Comparison of ENCODE assay signal across 22 mouse cellular contexts in genomic region chr19:46563603-46564002, GRCm38 (mm10). TPM values are rescaled to one million over a fixed set of nuclear protein-coding genes. Genes with fewer than 3 reads are reported as not detected.
A peak's percentile ranks its signal among the peaks of the same experiment; 100 is the strongest.
DNase-seq lines count a peak whose midpoint lies in the region; ATAC-seq and TF ChIP-seq lines count a peak whose summit lies in the region.
"Had no signal": no experiment of that assay in that cellular context is flagged by ENCODE, and none has a peak within 500 bp of the region (broad histone marks: within the 10 kb centered on the region; RNA-seq: fewer than 3 reads in every experiment).

No protein-coding gene starts in this region.

- TF ChIP-seq EP300 in liver, postnatal 0 days (IDR thresholded peaks at IDR 0.05; ENCODE audit: low read depth), result no peak

- peaks cover 22% of the 10 kb centered on the region for H3K4me1 ChIP-seq in heart, embryonic 13.5 days
- H3K4me1 ChIP-seq in liver, postnatal 0 days (ENCODE audit: insufficient read depth), result no peaks in the 10 kb centered on the region
- no peaks in the 10 kb centered on the region for H3K4me1 ChIP-seq in liver, embryonic 11.5 days (replicated peaks; ENCODE audit: control insufficient read depth, insufficient read depth, low read length)
- H3K4me1 ChIP-seq: midbrain, embryonic 12.5 days had no signal

- no peak overlapping the region for H3K4me2 ChIP-seq in heart, embryonic 13.5 days
- H3K4me2 ChIP-seq in liver, postnatal 0 days (ENCODE audit: low read depth, low read length), result no peak overlapping the region
- no peak overlapping the region for H3K4me2 ChIP-seq in liver, embryonic 11.5 days
- H3K4me2 ChIP-seq: hindbrain, embryonic 15.5 days; midbrain, embryonic 12.5 days had no signal

- peak; percentile 54 for DNase-seq in gastrocnemius, adult 2 months
- DNase-seq in gastrocnemius, postnatal 10 days, result no peak
- DNase-seq in heart, postnatal 4 days, result no peak
- DNase-seq in liver, postnatal 0 days, result no peak
- DNase-seq in liver, embryonic 11.5 days (ENCODE audit: low spot score), result no peak
- peak; percentile 83 for DNase-seq in skeletal muscle tissue, adult 2 months (ENCODE audit: low read depth, low spot score)
- DNase-seq in frontal cortex, postnatal 36 days (ENCODE audit: low spot score in 2 of 2), result no peak
- DNase-seq: adrenal gland, postnatal 36 days; kidney, adult 2 months; kidney, postnatal 10 days; liver; lung, adult 2 months; lung, postnatal 14 days; thymus, postnatal 36 days had no signal

- ATAC-seq in heart, embryonic 13.5 days (ENCODE audit: extremely low read depth, insufficient number of reproducible peaks, low FRiP score, low TSS enrichment), result no peak
- ATAC-seq in liver, postnatal 0 days, result peak; percentile 77; the same call in 1 of the 2 replicates
- no peak for ATAC-seq in liver, embryonic 11.5 days (replicated peaks; ENCODE audit: low FRiP score)
- ATAC-seq: CD4-positive, CD25-positive, alpha-beta regulatory T cell, adult 4 months; forebrain, embryonic 16.5 days; Patski had no signal

- no peak overlapping the region for H3K9ac ChIP-seq in heart, embryonic 13.5 days
- H3K9ac ChIP-seq in liver, postnatal 0 days (replicated peaks), result no peak overlapping the region
- no peak overlapping the region for H3K9ac ChIP-seq in liver, embryonic 11.5 days (ENCODE audit: low read depth, low read length)
- H3K9ac ChIP-seq: hindbrain, embryonic 15.5 days had no signal

- H3K4me3 ChIP-seq in gastrocnemius, adult 2 months, result peak overlapping the region; percentile 30; the same call in 1 of the 2 replicates
- H3K4me3 ChIP-seq in heart, embryonic 13.5 days, result no peak overlapping the region
- H3K4me3 ChIP-seq in liver, postnatal 0 days (ENCODE audit: low read depth, low read length), result no peak overlapping the region
- H3K4me3 ChIP-seq in liver, embryonic 11.5 days (ENCODE audit: low read depth, low read length), result no peak overlapping the region
- H3K4me3 ChIP-seq: forebrain, embryonic 10.5 days; hindbrain, embryonic 15.5 days; limb, embryonic 10.5 days; midbrain, embryonic 12.5 days had no signal

- H3K27me3 ChIP-seq in heart, embryonic 13.5 days (replicated peaks), result no peaks in the 10 kb centered on the region
- H3K27me3 ChIP-seq in liver, postnatal 0 days (ENCODE audit: insufficient read depth, low read length), result no peaks in the 10 kb centered on the region
- H3K27me3 ChIP-seq in liver, embryonic 11.5 days (replicated peaks; ENCODE audit: control insufficient read depth, insufficient read depth, low read length), result no peaks in the 10 kb centered on the region
- H3K27me3 ChIP-seq: hindbrain, embryonic 15.5 days; midbrain, embryonic 12.5 days; Patski had no signal

- intact Hi-C loops in gastrocnemius, adult 2 months (cut with DNase I), result no loop called here

- TF ChIP-seq CTCF in gastrocnemius, adult 2 months (IDR thresholded peaks at IDR 0.05), result no peak
- TF ChIP-seq CTCF in liver, postnatal 0 days (IDR thresholded peaks at IDR 0.05; ENCODE audit: low read depth), result no peak

- 62% methylated on average over 4 of the region's 4 CpGs for WGBS in heart, embryonic 13.5 days
- 80% methylated on average over 4 of the region's 4 CpGs for WGBS in liver, postnatal 0 days (ENCODE audit: insufficient replicate concordance)
- WGBS in liver, embryonic 11.5 days, result 78% methylated on average over 4 of the region's 4 CpGs

- peak overlapping the region; percentile 92 for H3K27ac ChIP-seq in gastrocnemius, adult 2 months
- peak overlapping the region; percentile 71 for H3K27ac ChIP-seq in heart, embryonic 13.5 days (replicated peaks)
- 0 out of 2 replicates have a peak overlapping the region, but pooled peaks have one; percentile 16 for H3K27ac ChIP-seq in liver, postnatal 0 days (ENCODE audit: low read depth)
- H3K27ac ChIP-seq in liver, embryonic 11.5 days (ENCODE audit: low read depth, low read length), result no peak overlapping the region
- H3K27ac ChIP-seq: forebrain, embryonic 10.5 days; hindbrain, embryonic 15.5 days; limb, embryonic 10.5 days; midbrain, embryonic 12.5 days had no signal

- H3K36me3 ChIP-seq in heart, embryonic 13.5 days, result peaks cover 7% of the 10 kb centered on the region; the same call in 1 of the 2 replicates
- no peaks in the 10 kb centered on the region for H3K36me3 ChIP-seq in liver, postnatal 0 days (replicated peaks; ENCODE audit: insufficient read depth, low read length)
- 0 out of 2 replicates have a peak, but pooled peaks cover 2% of the 10 kb centered on the region for H3K36me3 ChIP-seq in liver, embryonic 11.5 days (ENCODE audit: control insufficient read depth, insufficient read depth, low read length)

- no peaks in the 10 kb centered on the region for H3K9me3 ChIP-seq in heart, embryonic 13.5 days
- no peaks in the 10 kb centered on the region for H3K9me3 ChIP-seq in liver, postnatal 0 days (ENCODE audit: low read length)
- H3K9me3 ChIP-seq in liver, embryonic 11.5 days (ENCODE audit: control insufficient read depth, low read length), result no peaks in the 10 kb centered on the region
- H3K9me3 ChIP-seq: hindbrain, embryonic 15.5 days; limb, embryonic 10.5 days; midbrain, embryonic 12.5 days had no signal

RNA-seq across cellular contexts. Expression of gene Arl3, which starts 9.4 kb away (rescaled TPM):
- 10 to 100 TPM; 64.0 to 67.7 TPM for total RNA-seq in gastrocnemius, adult 2 months (2021)
- total RNA-seq in gastrocnemius, postnatal 10 days (2021), result 10 to 100 TPM; 48.9 to 50.5 TPM
- polyA plus RNA-seq in heart, embryonic 13.5 days (2015; fragmentation: Nextera tagmentation; extraction: Ambion mirVana), result 82.1 and 97.1 TPM in 2 replicates
- 10 to 100 TPM; 29.6 to 31.1 TPM for total RNA-seq in heart, postnatal 4 days (2021)
- polyA plus RNA-seq in liver, postnatal 0 days (2015; fragmentation: Nextera tagmentation; extraction: Ambion mirVana), result 17.0 and 17.1 TPM in 2 replicates
- polyA plus RNA-seq in liver, embryonic 11.5 days (2014; fragmentation: Nextera tagmentation; extraction: Ambion mirVana), result 42.6 and 50.5 TPM in 2 replicates

RNA-seq across cellular contexts. Expression of gene Sfxn2, which starts 9.6 kb away (rescaled TPM):
- total RNA-seq in gastrocnemius, adult 2 months (2021), result 1 to 10 TPM; 3.2 to 3.7 TPM
- 1 to 10 TPM; 5.5 to 7.3 TPM for total RNA-seq in gastrocnemius, postnatal 10 days (2021)
- 8.1 and 9.1 TPM in 2 replicates for polyA plus RNA-seq in heart, embryonic 13.5 days (2015; fragmentation: Nextera tagmentation; extraction: Ambion mirVana)
- 1 to 10 TPM; 4.6 to 6.4 TPM for total RNA-seq in heart, postnatal 4 days (2021)
- 63.0 and 63.4 TPM in 2 replicates for polyA plus RNA-seq in liver, postnatal 0 days (2015; fragmentation: Nextera tagmentation; extraction: Ambion mirVana)
- 24.7 and 26.2 TPM in 2 replicates for polyA plus RNA-seq in liver, embryonic 11.5 days (2014; fragmentation: Nextera tagmentation; extraction: Ambion mirVana)

RNA-seq across cellular contexts. Expression of gene Wbp1l, which starts 35.3 kb away (rescaled TPM):
- 100 to 1,000 TPM in 1 of 2 experiments, 10 to 100 TPM in 1; 65.4 to 101 TPM for total RNA-seq in gastrocnemius, adult 2 months (2021)
- total RNA-seq in gastrocnemius, postnatal 10 days (2021), result 10 to 100 TPM; 38.3 to 41.6 TPM
- polyA plus RNA-seq in heart, embryonic 13.5 days (2015; fragmentation: Nextera tagmentation; extraction: Ambion mirVana), result 41.6 and 42.0 TPM in 2 replicates
- 10 to 100 TPM; 60.5 to 61.2 TPM for total RNA-seq in heart, postnatal 4 days (2021)
- 40.4 and 48.8 TPM in 2 replicates for polyA plus RNA-seq in liver, postnatal 0 days (2015; fragmentation: Nextera tagmentation; extraction: Ambion mirVana)
- polyA plus RNA-seq in liver, embryonic 11.5 days (2014; fragmentation: Nextera tagmentation; extraction: Ambion mirVana), result 36.6 and 40.7 TPM in 2 replicates

Comparison
In these comparisons a context has a peak if more than half of its experiments do, and no peak if none do; other contexts are left out.
1. DNase-seq: peak in gastrocnemius, adult 2 months (single experiment) and skeletal muscle tissue, adult 2 months (single experiment); none in gastrocnemius, postnatal 10 days (single experiment), heart, postnatal 4 days (single experiment), liver, postnatal 0 days (single experiment), liver, embryonic 11.5 days (single experiment) and frontal cortex, postnatal 36 days (0 of 2).